Mouse (Mus musculus) stomach, embryonic 14.5 days (tissue): ENCODE results near the gene Sec22b. TPM values are rescaled to one million over a fixed set of nuclear protein-coding genes. Genes with fewer than 3 reads are reported as not detected.

Experiments used
- ATAC-seq: fragments of 200-750 bp; cut with Nextera tagmentation; 2 replicates; pipeline ENCODE4 v1.8.0; 2017; ENCODE audit warnings: low read depth, moderate TSS enrichment; ENCODE audit not compliant: insufficient number of reproducible peaks, insufficient read depth, low FRiP score
- H3K27ac ChIP-seq: fragments of 300-500 bp; sonication (generic); 2 replicates; pipeline ENCODE4 v1.5.1; 2014; ENCODE audit warnings: mild to moderate bottlenecking, low read length, moderate library complexity, mixed read lengths
- H3K27me3 ChIP-seq: fragments of 300-500 bp; sonication (generic); 2 replicates; pipeline ENCODE4 v1.6.1; 2014; ENCODE audit warnings: low read length, control low read depth, mixed read lengths; ENCODE audit not compliant: control insufficient read depth, insufficient read depth
- H3K36me3 ChIP-seq: fragments of 300-500 bp; sonication (generic); 2 replicates; pipeline ENCODE4 v1.6.1; 2014; ENCODE audit warnings: mild to moderate bottlenecking, control low read depth, low read length, moderate library complexity, mixed read lengths; ENCODE audit not compliant: control insufficient read depth, insufficient read depth
- H3K4me1 ChIP-seq: fragments of 300-500 bp; sonication (generic); 2 replicates; pipeline ENCODE4 v1.6.1; 2014; ENCODE audit warnings: low read length, control low read depth, mixed read lengths; ENCODE audit not compliant: control insufficient read depth, insufficient read depth
- H3K4me2 ChIP-seq: fragments of 300-500 bp; sonication (generic); replicated peaks from 2 replicates; pipeline ENCODE4 v1.6.1; 2014; ENCODE audit warnings: low read depth, low read length, control low read depth
- H3K4me3 ChIP-seq: fragments of 300-500 bp; sonication (generic); 2 replicates; pipeline ENCODE4 v1.5.1; 2014; ENCODE audit warnings: low read depth, low read length, control low read depth
- H3K9ac ChIP-seq: fragments of 300-500 bp; sonication (generic); replicated peaks from 2 replicates; pipeline ENCODE4 v1.6.1; 2014; ENCODE audit warnings: low read depth, mild to moderate bottlenecking, control low read depth, low read length, moderate library complexity, mixed read lengths
- H3K9me3 ChIP-seq: fragments of 300-500 bp; sonication (generic); 2 replicates; pipeline ENCODE4 v1.6.1; 2016; ENCODE audit warnings: low read depth, low read length, control low read depth; ENCODE audit not compliant: control insufficient read depth
- WGBS: fragments of 180-500 bp; shearing (Covaris S2); extraction: QIAGEN DNeasy Blood & Tissue Kit; methylation state at CpG from one replicate; pipeline ENCODE4 v1.1.7; 2014; 5-methylcytosine and 5-hydroxymethylcytosine counted together
- polyA plus RNA-seq: library from polyadenylated mRNA; unstranded; fragments of >200 nt; fragmentation: Nextera tagmentation; extraction: Ambion mirVana; gene quantifications from 2 replicates; pipeline ENCODE4 v1.2.1, GENCODE M21; 2014

The Sec22b gene
- polyA plus RNA-seq, 1 experiment from 2014 or later: 159 TPM

DNA sequence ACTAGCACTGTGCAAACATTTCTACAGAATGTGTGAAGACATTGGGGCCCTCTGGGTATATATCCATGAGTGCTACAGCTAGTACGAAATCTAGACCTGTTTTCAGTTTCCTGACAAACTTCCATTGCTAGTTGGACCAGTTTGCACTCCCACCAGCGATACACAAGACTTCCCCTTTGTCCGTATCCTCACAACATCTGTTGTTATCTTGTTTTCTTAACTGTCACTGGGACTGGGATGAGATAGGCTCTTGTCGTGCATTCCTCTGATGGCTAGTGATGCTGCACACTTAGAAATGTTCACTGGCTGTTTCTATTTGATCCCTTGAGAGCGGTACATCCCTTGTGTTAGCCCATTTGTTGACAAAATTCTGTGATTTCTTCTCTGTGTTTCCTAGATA is 49.0 kb downstream of the Sec22b start:
- H3K4me2 ChIP-seq: no peak overlapping the region
- H3K9ac ChIP-seq: no peak overlapping the region
- H3K36me3 ChIP-seq: no peaks in the 10 kb centered on the region
- no peaks in the 10 kb centered on the region for H3K4me1 ChIP-seq
- H3K9me3 ChIP-seq: no peaks in the 10 kb centered on the region
- no peak for ATAC-seq
- 59% methylated on average over 5 of the region's 5 CpGs for whole genome bisulfite sequencing
- no peak overlapping the region for H3K27ac ChIP-seq
- H3K27me3 ChIP-seq: no peaks in the 10 kb centered on the region
- no peak overlapping the region for H3K4me3 ChIP-seq

DNA sequence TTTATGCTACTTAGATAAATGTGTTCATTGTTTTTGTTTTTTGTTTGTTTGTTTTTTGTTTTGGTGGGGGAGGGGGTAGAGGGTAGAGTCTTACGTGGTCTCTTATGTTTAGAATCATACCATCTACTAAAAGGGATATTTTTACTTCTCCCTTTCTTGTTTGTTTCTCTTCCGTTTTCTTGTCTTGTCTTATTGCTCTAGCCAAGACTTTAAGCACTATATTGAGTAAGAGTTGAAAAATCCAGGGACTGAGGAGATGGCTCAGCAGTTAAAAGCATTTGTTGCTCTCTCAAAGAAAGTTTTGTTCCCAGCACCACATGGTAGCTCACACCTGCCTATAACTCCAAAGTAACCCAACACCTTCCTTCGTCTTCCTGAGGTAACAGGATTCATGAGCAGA is 50.1 kb downstream of the Sec22b start:
- Histone ChIP-seq H3K36me3 (no peaks in the 10 kb centered on the region), H3K9ac (no peak overlapping the region), H3K27ac (no peak overlapping the region), H3K4me3 (no peak overlapping the region), H3K4me2 (no peak overlapping the region), H3K27me3 (no peaks in the 10 kb centered on the region), H3K9me3 (no peaks in the 10 kb centered on the region), H3K4me1 (no peaks in the 10 kb centered on the region)
- WGBS: 79% methylated on average over 3 of the region's 3 CpGs
- ATAC-seq: no peak

DNA sequence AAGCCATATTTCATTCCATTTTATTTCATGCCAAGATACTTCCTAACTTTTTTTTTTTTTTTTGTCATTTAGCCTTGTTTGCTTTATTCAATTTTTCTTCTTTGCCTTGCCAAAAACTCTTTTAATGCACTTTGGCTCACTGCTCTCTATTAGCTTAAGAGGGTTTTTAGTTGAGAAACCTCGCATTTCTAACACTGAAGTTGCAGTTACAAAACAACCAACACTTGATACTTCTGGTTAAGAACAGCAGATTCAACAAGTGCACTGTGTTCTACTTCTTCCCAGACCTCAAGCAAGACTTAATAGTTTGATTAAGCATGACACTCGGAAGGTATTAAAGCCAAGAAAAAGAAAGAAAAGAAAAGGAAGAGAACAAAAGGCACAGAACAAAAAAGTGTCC is 52.2 kb downstream of the Sec22b start:
- WGBS: 80% methylated on average over 2 of the region's 2 CpGs

DNA sequence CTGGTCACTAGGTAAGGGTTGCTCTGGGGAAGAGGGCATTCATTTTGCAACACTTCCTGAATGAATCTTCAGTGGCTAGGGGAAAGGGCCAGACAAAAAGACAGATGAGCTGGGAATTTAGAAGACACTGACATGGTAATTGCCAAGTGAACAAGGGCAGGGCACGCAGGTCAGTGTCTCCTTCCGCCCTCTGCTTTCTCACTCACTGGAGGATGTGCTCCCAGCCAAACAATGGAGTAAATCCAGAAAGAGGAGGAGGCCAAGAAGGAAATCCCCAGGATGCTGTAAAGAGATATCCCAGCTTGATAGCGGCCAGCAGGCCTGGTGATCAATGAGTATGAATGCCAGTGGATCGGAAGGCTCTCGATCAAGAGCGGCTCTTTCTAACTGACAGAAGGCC is 55.3 kb downstream of the Sec22b start:
- WGBS: 47% methylated on average over 6 of the region's 6 CpGs
- no peak overlapping the region for H3K4me2 ChIP-seq
- no peak overlapping the region for H3K27ac ChIP-seq
- no peak overlapping the region for H3K4me3 ChIP-seq
- H3K9ac ChIP-seq: no peak overlapping the region
- ATAC-seq: no peak
- peaks cover 2% of the 10 kb centered on the region; the same call in 1 of the 2 replicates for H3K4me1 ChIP-seq
- no peaks in the 10 kb centered on the region for H3K27me3 ChIP-seq
- no peaks in the 10 kb centered on the region for H3K9me3 ChIP-seq
- no peaks in the 10 kb centered on the region for H3K36me3 ChIP-seq

More for the DNA sequence above, 52.2 kb downstream of the Sec22b start:
- Histone ChIP-seq H3K9me3 (no peaks in the 10 kb centered on the region), H3K4me2 (no peak overlapping the region), H3K9ac (no peak overlapping the region), H3K36me3 (no peaks in the 10 kb centered on the region), H3K4me1 (no peaks in the 10 kb centered on the region), H3K4me3 (no peak overlapping the region), H3K27ac (no peak overlapping the region), H3K27me3 (no peaks in the 10 kb centered on the region)
- no peak for ATAC-seq

DNA sequence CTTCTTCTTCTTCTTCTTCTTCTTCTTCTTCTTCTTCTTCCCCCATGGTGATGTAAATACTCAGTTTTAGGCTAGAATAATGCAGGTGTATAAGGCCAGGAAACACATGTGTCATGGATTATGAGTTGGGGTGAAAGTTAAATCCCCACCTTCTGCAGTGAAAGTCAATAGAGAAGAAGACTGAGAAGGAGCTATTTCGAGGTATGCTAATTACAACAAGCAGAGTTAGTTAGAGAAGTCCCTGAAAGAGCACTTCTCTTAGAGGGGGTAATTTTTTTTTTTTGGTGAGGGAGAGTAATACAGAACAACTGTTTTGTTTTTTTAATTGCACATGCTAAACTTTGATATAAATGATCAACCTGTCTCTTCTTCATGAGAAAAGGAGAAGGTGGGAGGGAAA is 55.9 kb downstream of the Sec22b start:
- H3K9ac ChIP-seq: no peak overlapping the region
- H3K27me3 ChIP-seq: no peaks in the 10 kb centered on the region
- no peaks in the 10 kb centered on the region for H3K9me3 ChIP-seq
- no peak overlapping the region for H3K27ac ChIP-seq
- no peak for ATAC-seq
- WGBS: 50% methylated on average over 1 of the region's 1 CpGs
- peaks cover 3% of the 10 kb centered on the region; the same call in 1 of the 2 replicates for H3K4me1 ChIP-seq
- no peak overlapping the region for H3K4me2 ChIP-seq
- H3K36me3 ChIP-seq: no peaks in the 10 kb centered on the region
- H3K4me3 ChIP-seq: no peak overlapping the region

DNA sequence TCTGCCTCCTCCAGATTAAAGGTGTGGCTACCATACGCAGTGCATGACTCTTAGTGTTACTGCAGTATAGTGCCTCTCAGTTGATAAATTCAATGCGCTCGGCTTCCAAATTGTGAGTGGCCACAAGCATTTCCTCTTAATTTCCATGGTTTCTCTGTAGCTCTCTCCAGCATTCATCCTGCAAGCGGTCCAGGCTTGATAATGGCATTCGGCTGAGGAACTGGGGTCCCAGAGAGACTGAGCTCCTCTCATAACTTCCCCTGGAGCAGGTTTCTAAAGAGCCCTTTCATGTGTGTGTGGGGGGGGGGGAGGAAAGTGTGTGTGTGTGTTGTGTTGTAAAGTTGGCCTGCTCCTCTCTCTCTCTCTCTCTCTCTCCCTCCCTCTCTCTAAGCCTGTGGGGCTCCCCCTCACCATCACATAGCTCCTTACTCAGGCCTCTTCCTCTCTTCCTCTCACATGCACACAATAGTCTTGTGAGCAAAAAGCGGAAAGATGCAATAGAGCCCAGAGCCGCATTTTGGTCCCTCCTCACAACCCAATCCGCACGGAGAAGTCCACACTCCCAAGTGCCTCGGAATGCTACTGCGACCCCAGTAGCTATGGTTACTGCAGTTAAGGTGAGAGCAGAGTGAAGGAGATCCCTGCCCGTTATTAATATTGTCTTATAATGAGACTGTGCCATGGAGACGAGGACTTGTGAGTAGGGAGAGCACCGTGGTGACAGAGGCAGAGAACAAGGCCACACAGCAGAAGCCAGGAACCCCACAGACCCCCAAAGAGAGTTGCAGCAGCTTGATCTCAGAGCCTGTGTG is 60.0 kb downstream of the Sec22b start:
- H3K36me3 ChIP-seq: no peaks in the 10 kb centered on the region
- no peak overlapping the region for H3K4me2 ChIP-seq
- H3K27me3 ChIP-seq: no peaks in the 10 kb centered on the region
- H3K4me1 ChIP-seq: peaks cover 24% of the 10 kb centered on the region
- H3K4me3 ChIP-seq: no peak overlapping the region
- 70% methylated on average over 14 of the region's 14 CpGs for WGBS
- ATAC-seq: no peak
- no peaks in the 10 kb centered on the region for H3K9me3 ChIP-seq
- H3K9ac ChIP-seq: no peak overlapping the region
- H3K27ac ChIP-seq: no peak overlapping the region

DNA sequence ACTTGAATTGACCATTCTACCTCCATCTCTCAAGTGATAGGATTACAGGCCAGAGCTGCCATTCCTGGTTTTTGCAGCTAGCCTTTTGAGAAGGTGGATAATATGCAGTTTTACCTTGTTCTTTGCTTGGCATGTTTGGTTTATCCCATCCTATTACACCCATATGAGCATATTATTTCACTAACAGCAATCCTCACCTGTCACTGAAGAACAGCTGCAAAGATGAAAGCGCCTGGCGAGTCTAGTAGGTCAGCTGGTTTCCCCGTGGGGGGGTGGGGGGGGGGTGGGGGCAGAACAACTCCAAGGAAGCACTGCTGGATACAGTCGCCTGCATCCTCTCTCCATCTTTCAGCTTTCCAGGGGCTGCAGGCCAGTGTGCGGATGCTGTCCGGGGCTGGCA is 61.0 kb downstream of the Sec22b start:
- 55% methylated on average over 6 of the region's 6 CpGs for WGBS
- Histone ChIP-seq H3K36me3 (no peaks in the 10 kb centered on the region), H3K27me3 (no peaks in the 10 kb centered on the region), H3K9me3 (no peaks in the 10 kb centered on the region; the same call in 1 of the 2 replicates), H3K4me3 (no peak overlapping the region), H3K9ac (no peak overlapping the region), H3K27ac (no peak overlapping the region), H3K4me1 (peaks cover 24% of the 10 kb centered on the region), H3K4me2 (no peak overlapping the region)
- 0 out of 2 replicates have a peak, but pooled peaks have one; percentile 47 for ATAC-seq

DNA sequence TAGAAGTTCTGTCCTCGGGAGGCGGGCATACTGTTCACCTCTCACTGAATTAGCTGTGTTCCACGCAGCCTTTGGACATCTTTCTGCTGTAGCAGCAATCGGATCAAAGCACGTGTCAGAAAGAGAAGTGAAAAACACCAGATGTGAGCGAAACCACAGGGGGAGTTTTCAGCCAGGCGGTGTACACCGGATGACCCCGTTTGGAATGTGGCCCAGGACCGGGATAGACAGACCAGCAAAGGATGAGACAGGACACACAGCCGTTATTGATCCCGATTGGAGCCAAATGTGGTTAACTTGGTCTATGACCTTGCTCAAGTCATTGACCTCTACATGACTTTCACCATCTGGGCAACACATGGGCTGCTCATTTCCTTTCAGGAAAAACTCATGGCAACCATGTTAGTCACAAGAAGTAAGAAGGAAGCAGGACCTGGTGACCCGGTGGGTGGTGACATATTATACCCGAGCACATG is 63.9 kb downstream of the Sec22b start:
- Histone ChIP-seq H3K27ac (0 out of 2 replicates have a peak overlapping the region, but pooled peaks have one; percentile 40), H3K4me2 (no peak overlapping the region), H3K36me3 (no peaks in the 10 kb centered on the region), H3K4me1 (peaks cover 24% of the 10 kb centered on the region), H3K9me3 (no peaks in the 10 kb centered on the region; the same call in 1 of the 2 replicates), H3K4me3 (no peak overlapping the region), H3K27me3 (no peaks in the 10 kb centered on the region), H3K9ac (no peak overlapping the region)
- peak; percentile 56; the same call in 1 of the 2 replicates for ATAC-seq
- 32% methylated on average over 14 of the region's 14 CpGs for WGBS
